Mouse (Mus musculus): Measurements from ENCODE around the gene Oser1.

DNA sequence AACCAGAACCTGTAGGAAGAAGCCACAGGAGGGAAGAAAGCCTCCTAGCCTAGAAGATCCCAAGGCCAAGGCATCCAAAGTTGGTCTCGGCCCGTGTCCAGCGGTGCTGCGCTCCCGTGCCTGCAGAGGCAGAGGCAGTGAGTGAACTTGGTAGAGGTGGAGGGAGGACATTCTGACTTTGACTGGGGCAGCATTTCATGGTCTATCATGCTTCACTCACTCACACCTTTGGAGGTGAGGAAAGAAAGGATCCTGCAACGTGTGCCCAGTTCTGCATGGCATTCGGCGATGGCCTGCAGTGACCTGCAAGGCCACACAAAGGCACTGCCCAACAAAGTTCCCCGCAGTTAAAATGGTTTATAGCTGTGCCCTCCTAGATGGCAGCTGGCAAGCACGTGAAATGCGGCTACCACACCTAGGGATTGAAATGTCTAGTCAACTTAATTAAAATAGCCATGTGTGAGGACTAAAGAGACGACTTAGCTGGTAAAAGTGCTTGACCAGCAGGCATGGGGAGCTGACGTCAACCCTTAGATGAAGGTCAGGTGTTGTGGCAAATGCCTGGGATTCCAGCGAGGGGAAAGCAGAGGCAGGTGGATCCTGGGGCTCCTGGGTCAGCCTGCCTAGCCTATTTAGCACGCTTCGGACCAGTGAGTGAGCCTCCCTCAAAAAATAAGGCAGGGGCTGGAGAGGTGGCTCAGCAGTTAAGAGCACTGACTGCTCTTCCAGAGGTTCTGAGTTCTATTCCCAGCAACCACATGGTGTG lies 63.5 kb downstream of the Oser1 start:
- TF ChIP-seq GATA1 (IDR thresholded peaks at IDR 0.05; ENCODE audit: borderline replicate concordance, low read length) = no peak
- no peak for TF ChIP-seq FLI1 (IDR thresholded peaks at IDR 0.05; ENCODE audit: low read length)

Data from megakaryocyte, embryonic 14.5 days (primary cell).